Mouse (Mus musculus) left cerebral cortex, postnatal 36 days (tissue): Measurements from ENCODE around the gene Gm7544. TPM values are rescaled to one million over a fixed set of nuclear protein-coding genes. Genes with fewer than 3 reads are reported as not detected.
"Not testable (repeated sequence)": the region's sequence is repeated elsewhere in the genome, so short reads cannot be mapped to it uniquely, and the experiment has no call there.

Experiments
- DNase-seq, 2 experiments: peaks; one replicate each; pipeline ENCODE4 v3.0.0; 2021 to 2022; ENCODE audit warnings: low spot score in 2 of 2, mixed read lengths in 1 of 2
- intact Hi-C: fragments of 180-260 bp; cut with DNase I; formaldehyde crosslinking; loops from one replicate; pipeline ENCODE4 v1.15.1; 2025
- total RNA-seq, 2 experiments: library from RNA; stranded (reverse); gene quantifications; 2 replicates each; pipeline ENCODE4 v1.2.3; 2021

The Gm7544 gene
- total RNA-seq = not detected

GRCm38 (mm10) chr1:82955913-82956312, at the start of gene Gm7544:
Gm7544 (minus strand) TSS chr1:82956013.
- DNase-seq, intact Hi-C loops: not testable (repeated sequence)

GRCm38 (mm10) chr1:83000306-83000705, 44.5 kb upstream of the Gm7544 start, which contains the start of gene Gm47959:
Gm47959 (plus strand) TSS chr1:83000548.
- intact Hi-C loops, DNase-seq: not testable (repeated sequence)

- intact Hi-C loops = no loop called here
- no peak for DNase-seq
Observed at GRCm38 (mm10) chr1:82993947-82994346, 38.1 kb upstream of the Gm7544 start.

- intact Hi-C loops = no loop called here
- no peak for DNase-seq
Observed at GRCm38 (mm10) chr1:82992093-82992492, 36.3 kb upstream of the Gm7544 start.

- intact Hi-C loops = no loop called here
- DNase-seq = no peak
Observed at GRCm38 (mm10) chr1:82991596-82991995, 35.8 kb upstream of the Gm7544 start.

GRCm38 (mm10) chr1:82991062-82991461, 35.2 kb upstream of the Gm7544 start:
- intact Hi-C loops = no loop called here
- no peak for DNase-seq

- intact Hi-C loops = loop anchor here (2.0 to 10.0 kb wide), 2 partner anchors 201 to 433 kb away; no protein-coding TSS in a partner anchor
- peak in 1 of 2 experiments; percentile 13 for DNase-seq
Observed at GRCm38 (mm10) chr1:82987530-82988198, 31.9 kb upstream of the Gm7544 start.

GRCm38 (mm10) chr1:82986738-82987137, 30.9 kb upstream of the Gm7544 start:
- intact Hi-C loops = loop anchor here (2.0 to 10.0 kb wide), 2 partner anchors 200 to 432 kb away; no protein-coding TSS in a partner anchor
- DNase-seq = no peak

GRCm38 (mm10) chr1:82977840-82978239, 22.0 kb upstream of the Gm7544 start:
- intact Hi-C loops = no loop called here
- DNase-seq = no peak

GRCm38 (mm10) chr1:82975750-82976149, 19.9 kb upstream of the Gm7544 start:
- intact Hi-C loops = no loop called here
- DNase-seq = no peak

GRCm38 (mm10) chr1:82974342-82974741, 18.5 kb upstream of the Gm7544 start:
- no peak for DNase-seq

GRCm38 (mm10) chr1:82973901-82974300, 18.1 kb upstream of the Gm7544 start:
- DNase-seq = no peak
- intact Hi-C loops = no loop called here

More at GRCm38 (mm10) chr1:82974342-82974741, 18.5 kb upstream of the Gm7544 start:
- intact Hi-C loops = no loop called here

GRCm38 (mm10) chr1:82973244-82973643, 17.4 kb upstream of the Gm7544 start:
- no peak for DNase-seq
- intact Hi-C loops = no loop called here

GRCm38 (mm10) chr1:82972046-82972445, 16.2 kb upstream of the Gm7544 start:
- intact Hi-C loops = no loop called here
- no peak for DNase-seq

- intact Hi-C loops = no loop called here
- no peak for DNase-seq
Observed at GRCm38 (mm10) chr1:82966413-82966812, 10.6 kb upstream of the Gm7544 start.

- DNase-seq = no peak
- intact Hi-C loops = no loop called here
Observed at GRCm38 (mm10) chr1:82959870-82960385, 4.1 kb upstream of the Gm7544 start, which contains the start of gene Gm47955. Gm47955 (plus strand) TSS chr1:82960286.

GRCm38 (mm10) chr1:82948601-82949000, 7.2 kb downstream of the Gm7544 start:
- no peak for DNase-seq
- intact Hi-C loops = no loop called here

GRCm38 (mm10) chr1:82946029-82946428, 9.8 kb downstream of the Gm7544 start:
- intact Hi-C loops, DNase-seq: not testable (repeated sequence)

GRCm38 (mm10) chr1:82943295-82943694, 12.5 kb downstream of the Gm7544 start, which contains the start of gene A030003K21Rik:
A030003K21Rik (minus strand) TSS chr1:82943388.
- intact Hi-C loops = not testable (repeated sequence)

GRCm38 (mm10) chr1:82942505-82942904, 13.3 kb downstream of the Gm7544 start:
- intact Hi-C loops, DNase-seq: not testable (repeated sequence)

More at GRCm38 (mm10) chr1:82943295-82943694, 12.5 kb downstream of the Gm7544 start, which contains the start of gene A030003K21Rik:
- DNase-seq = not testable (repeated sequence)

GRCm38 (mm10) chr1:82938666-82939065, 17.1 kb downstream of the Gm7544 start:
- intact Hi-C loops = no loop called here

More at GRCm38 (mm10) chr1:82938666-82939065, 17.1 kb downstream of the Gm7544 start:
- DNase-seq = no peak
